Mouse (Mus musculus) cerebellum, postnatal 14 days (tissue): Measurements from ENCODE around the gene Vgll1.

Experiments used
- DNase-seq, 2 experiments: peaks; one replicate each; pipeline ENCODE4 v3.0.0; 2021; ENCODE audit warnings: mixed read lengths in 2 of 2

Gene Vgll1

GRCm38 (mm10) chrX:57087806-57088205 is at the start of gene Vgll1:
Vgll1 (plus strand) TSS chrX:57088106.
- DNase-seq, result no peak

DNA sequence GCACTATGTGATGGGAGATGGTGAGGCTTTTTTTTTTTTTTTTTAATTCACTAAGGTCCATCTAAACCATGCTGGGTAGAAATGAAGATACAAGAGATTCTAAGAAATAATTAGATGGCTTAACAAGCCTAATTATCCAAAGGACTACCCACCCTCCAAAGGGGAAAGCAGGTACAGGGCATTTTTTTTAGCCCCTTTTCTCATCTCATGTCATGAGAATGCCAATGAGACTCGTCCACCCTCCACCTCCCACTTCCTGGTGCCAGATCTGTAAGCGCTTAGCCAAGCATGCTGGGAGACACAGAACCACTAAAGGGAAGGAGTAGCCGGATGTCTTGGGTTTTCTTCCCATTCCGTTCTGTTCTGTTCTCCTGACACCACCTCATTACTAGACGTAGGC is 45.1 kb upstream of the Vgll1 start, which contains the start of gene Brs3:
Gene Brs3, plus strand, starts transcription at position 301 of the 400 bp plus-strand sequence.
- DNase-seq, result no peak

DNA sequence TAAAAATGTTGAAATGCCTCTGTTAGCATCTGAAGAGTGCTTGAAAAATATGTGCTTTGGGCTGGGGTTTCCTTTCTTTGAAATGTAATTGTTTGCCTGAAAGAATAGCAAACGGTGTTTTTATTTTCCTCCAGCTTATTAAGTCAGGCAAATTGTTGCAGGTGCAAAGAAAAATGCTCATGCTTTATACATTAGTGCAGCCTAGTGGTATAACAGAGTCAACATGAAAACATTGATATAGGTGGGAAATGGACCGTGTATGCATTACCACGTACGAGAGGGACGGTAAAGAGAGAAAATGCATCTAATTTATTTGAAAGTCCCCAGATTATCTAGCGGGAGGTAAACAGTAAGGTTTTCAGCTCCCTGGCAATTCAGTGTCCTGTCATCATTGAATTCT is 44.0 kb upstream of the Vgll1 start:
- no peak for DNase-seq

- DNase-seq, result no peak
These were observed 35.1 kb upstream of the Vgll1 start for GRCm38 (mm10) chrX:57052848-57053173.

DNA sequence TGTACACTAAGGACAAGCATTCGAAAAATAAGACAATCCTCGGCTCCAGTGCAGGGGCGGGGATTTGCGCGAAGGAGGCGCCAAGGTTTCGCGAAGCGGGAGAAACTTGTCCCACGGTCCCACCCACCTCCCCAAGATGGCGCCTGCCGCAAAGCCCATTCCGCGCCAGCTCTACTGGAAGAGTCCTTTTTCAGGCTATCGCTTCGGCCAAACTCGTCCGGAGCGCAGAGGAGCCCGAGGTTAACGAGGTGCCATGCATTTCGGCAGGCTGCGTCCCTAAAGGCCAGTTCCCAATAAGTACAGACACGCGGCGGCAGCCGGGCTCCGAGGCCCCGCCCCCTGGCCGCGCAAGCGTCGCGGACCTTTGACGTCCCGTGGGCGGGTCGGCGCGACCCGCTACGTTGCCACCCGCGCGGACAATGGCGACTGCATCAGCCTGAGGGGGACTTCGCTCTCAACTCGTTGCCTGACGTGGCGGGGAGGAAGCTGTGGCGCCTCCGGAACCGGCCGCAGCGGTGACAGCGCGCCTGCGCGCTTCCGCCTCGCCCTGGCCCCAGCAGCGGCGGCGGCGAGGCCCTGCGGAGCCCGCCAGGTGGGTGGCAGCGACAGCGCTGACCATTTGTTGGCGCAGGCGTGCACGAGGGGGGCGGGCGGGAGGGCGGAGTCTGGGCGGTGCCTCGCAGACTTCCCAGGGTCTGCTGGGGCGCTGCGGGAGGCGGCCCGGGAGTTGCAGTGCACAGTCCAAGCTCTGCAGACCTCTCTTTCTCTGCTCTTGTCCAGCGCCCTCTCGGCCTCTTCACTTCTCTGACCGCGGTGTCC is 34.5 kb upstream of the Vgll1 start, which contains the start of gene Htatsf1:
Gene Htatsf1, plus strand, starts transcription at position 410 of the 819 bp plus-strand sequence.
- DNase-seq, result peak; percentile 84 to 85

DNA sequence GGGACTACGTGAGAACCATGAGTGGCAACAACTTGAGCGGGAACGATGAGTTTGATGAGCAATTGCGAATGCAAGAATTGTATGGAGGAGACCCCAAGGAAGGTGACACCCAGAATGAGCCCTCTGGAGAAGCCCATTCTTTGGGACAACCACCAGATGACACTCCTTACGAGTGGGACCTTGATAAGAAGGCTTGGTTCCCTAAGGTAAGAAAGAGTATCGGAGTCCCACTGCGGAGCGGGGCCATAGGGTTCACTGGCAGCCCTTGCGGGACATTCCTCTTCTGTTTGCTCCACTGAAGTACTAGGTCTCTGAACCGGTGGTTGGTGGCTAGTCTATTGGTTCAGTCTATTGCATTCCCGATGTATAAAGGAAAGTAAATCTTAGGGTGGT is 33.9 kb upstream of the Vgll1 start:
- DNase-seq, result no peak

- no peak for DNase-seq
These were observed 6.4 kb upstream of the Vgll1 start for GRCm38 (mm10) chrX:57081496-57081895.

- no peak for DNase-seq
These were observed 15.5 kb downstream of the Vgll1 start for GRCm38 (mm10) chrX:57103415-57103814.

DNA sequence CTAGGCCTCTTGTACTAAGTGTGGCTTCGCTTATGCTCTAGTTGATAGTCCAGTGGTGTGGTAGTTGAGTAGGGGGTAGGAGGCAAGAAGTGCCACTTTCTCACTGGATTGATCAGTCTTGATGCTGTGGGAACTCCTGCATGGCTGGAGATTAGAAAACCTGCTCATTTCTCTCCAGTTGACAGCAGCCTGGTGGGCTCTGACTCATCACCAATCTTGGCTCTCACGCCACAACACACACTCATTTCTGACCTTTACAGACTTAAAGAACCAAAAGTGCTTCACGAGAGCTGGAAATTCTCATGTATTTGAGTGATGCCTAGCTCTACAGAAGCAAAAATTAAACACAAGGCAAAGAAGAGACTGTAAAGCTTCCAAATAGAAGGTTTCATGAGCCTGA is 19.1 kb downstream of the Vgll1 start:
- no peak for DNase-seq

GRCm38 (mm10) chrX:57118143-57118542 is 30.2 kb downstream of the Vgll1 start:
- no peak for DNase-seq

DNA sequence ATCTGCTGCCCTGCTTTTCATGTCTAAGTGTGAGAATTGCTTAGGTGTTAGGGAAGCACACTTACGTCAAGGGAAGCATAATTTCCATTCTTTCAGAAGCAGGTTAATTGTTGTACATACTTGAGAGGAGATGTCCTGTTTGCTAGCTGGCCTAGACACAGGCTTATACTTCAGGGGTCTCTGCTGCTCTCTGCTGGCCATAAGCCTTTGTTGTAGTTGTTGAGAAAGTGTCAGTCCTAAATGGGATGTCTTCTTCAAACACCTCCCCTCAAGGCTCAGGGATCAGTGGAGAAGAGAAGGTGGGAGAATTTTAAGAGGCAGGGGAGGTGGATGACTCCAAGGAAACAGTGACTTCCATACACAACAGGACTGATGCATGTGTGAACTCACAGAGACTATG is 32.9 kb downstream of the Vgll1 start:
- peak; percentile 2 to 11 for DNase-seq

GRCm38 (mm10) chrX:57130633-57131032 is 42.7 kb downstream of the Vgll1 start:
- DNase-seq, result no peak

DNA sequence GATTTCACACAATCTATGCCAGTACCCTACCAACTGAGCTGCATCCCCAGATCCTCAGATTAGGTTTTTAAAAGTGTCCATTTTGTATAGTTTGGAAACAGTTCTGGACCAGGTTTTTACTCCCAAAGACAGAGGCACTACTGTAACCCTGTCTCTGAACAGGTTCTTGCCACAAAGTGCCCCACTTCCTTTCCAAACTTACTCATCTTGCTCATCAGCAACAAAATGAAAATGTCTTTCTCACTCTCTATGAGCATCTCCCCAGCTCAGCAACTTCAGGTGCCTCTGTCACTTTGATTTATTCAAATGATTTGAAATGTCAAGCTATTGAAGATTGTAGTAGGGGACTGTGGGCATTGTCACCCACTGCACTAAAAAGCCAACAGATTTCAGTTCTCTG is 49.7 kb downstream of the Vgll1 start:
- DNase-seq, result no peak

DNA sequence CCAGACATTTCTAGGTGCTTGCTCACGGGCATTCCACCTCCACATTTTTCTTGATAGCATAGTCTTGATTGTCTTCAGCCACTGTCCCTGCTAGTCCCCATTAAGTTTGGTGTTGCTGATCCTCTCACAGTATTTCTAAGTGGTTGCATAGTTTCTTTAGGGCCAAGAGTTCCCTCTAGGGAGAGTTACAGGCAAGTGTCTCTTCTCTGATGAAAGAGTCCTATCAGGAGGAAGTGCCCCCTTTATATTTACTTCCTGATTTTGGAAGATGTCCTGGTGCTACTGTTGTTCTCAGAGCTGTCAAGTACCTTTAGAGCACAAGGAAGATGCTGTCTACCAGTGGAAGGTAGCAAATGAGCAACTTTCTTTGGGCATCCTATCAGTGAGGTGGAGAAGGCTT is 65.6 kb downstream of the Vgll1 start:
- no peak for DNase-seq
